Mouse (Mus musculus) myocyte (in vitro differentiated cells): ENCODE results near the gene Plcb4. TPM values are rescaled to one million over a fixed set of nuclear protein-coding genes. Genes with fewer than 3 reads are reported as not detected.

Source experiments
- H3K27me3 ChIP-seq: one replicate; pipeline ENCODE4 v1.6.1; 2011; ENCODE audit not compliant: control insufficient read depth, insufficient read depth, insufficient read length
- H3K36me3 ChIP-seq: one replicate; pipeline ENCODE4 v1.6.1; 2011; ENCODE audit not compliant: control insufficient read depth, insufficient read depth
- H3K4me2 ChIP-seq: one replicate; pipeline ENCODE4 v1.6.1; 2011; ENCODE audit warnings: low read depth, control low read depth
- H3K4me3 ChIP-seq: one replicate; pipeline ENCODE4 v1.5.1; 2011; ENCODE audit warnings: mild to moderate bottlenecking, control low read depth, moderate library complexity
- H3K79me2 ChIP-seq: one replicate; pipeline ENCODE4 v1.6.1; 2011; ENCODE audit not compliant: control insufficient read depth, insufficient read depth
- H3ac ChIP-seq: one replicate; pipeline ENCODE4 v1.6.1; 2011; ENCODE audit not compliant: control insufficient read depth, insufficient read length
- CEBPB ChIP-seq: IDR thresholded peaks from 2 replicates; pipeline ENCODE4 v1.6.1; 2011; ENCODE audit warnings: mild to moderate bottlenecking, moderate library complexity; ENCODE audit not compliant: poor library complexity, insufficient read depth, severe bottlenecking
- E2F4 ChIP-seq: IDR thresholded peaks from one replicate; pipeline ENCODE4 v1.6.1; 2011; ENCODE audit warnings: mild to moderate bottlenecking, control low read depth, moderate library complexity; ENCODE audit not compliant: insufficient read depth
- MAX ChIP-seq: IDR thresholded peaks from one replicate; pipeline ENCODE4 v1.6.1; 2011; ENCODE audit warnings: low read depth, mild to moderate bottlenecking, control low read depth
- MYOD1 ChIP-seq, 3 experiments: IDR thresholded peaks; one replicate each; pipeline ENCODE4 v1.6.1; 2011; ENCODE audit warnings: control low read depth in 2 of 3, low read depth in 2 of 3, mild to moderate bottlenecking in 2 of 3, moderate library complexity in 1 of 3; ENCODE audit not compliant: insufficient read length in 2 of 3, control insufficient read depth in 1 of 3
- MYOG ChIP-seq, 3 experiments: IDR thresholded peaks; one replicate each; pipeline ENCODE4 v1.6.1; 2011; ENCODE audit warnings: control low read depth in 2 of 3, low read depth in 2 of 3, mild to moderate bottlenecking in 2 of 3; ENCODE audit not compliant: insufficient read length in 2 of 3, control insufficient read depth in 1 of 3, insufficient read depth in 1 of 3
- POLR2A ChIP-seq: IDR thresholded peaks from one replicate; pipeline ENCODE4 v1.6.1; 2011; ENCODE audit warnings: low read depth, mild to moderate bottlenecking, control low read depth, moderate library complexity; ENCODE audit not compliant: insufficient read length
- POLR2AphosphoS2 ChIP-seq: IDR thresholded peaks from one replicate; pipeline ENCODE4 v1.6.1; 2011; ENCODE audit warnings: low read depth, control low read depth; ENCODE audit not compliant: insufficient read length
- REST ChIP-seq: IDR thresholded peaks from one replicate; pipeline ENCODE4 v1.6.1; 2011; ENCODE audit warnings: mild to moderate bottlenecking, control low read depth, moderate library complexity; ENCODE audit not compliant: insufficient read depth, insufficient read length
- SRF ChIP-seq: IDR thresholded peaks from one replicate; pipeline ENCODE4 v1.6.1; 2011; ENCODE audit warnings: low read depth; ENCODE audit not compliant: control insufficient read depth, insufficient read length
- TCF12 ChIP-seq: IDR thresholded peaks from one replicate; pipeline ENCODE4 v1.6.1; 2011; ENCODE audit warnings: mild to moderate bottlenecking, control low read depth; ENCODE audit not compliant: poor library complexity, insufficient read depth, severe bottlenecking
- TCF3 ChIP-seq: IDR thresholded peaks from one replicate; pipeline ENCODE4 v1.6.1; 2011; ENCODE audit warnings: low read depth, control low read depth; ENCODE audit not compliant: insufficient read length
- USF1 ChIP-seq: IDR thresholded peaks from one replicate; pipeline ENCODE4 v1.6.1; 2011; ENCODE audit warnings: low read depth, mild to moderate bottlenecking, control low read depth, moderate library complexity
- polyA plus RNA-seq: library from polyadenylated mRNA; unstranded; fragments of >200 nt; fragmentation: generic; extraction: Trizol; gene quantifications from one replicate; pipeline ENCODE4 v1.2.1, GENCODE M21; 2012; ENCODE audit warnings: missing spikeins

The Plcb4 gene
- polyA plus RNA-seq, 1 experiment, result 5.3 TPM

GRCm38 (mm10) chr2:135861531-135862488 lies 203.0 kb downstream of the Plcb4 start:
- Histone ChIP-seq H3K4me2 (peak overlapping the region; percentile 61), H3K27me3 (no peaks in the 10 kb centered on the region), H3ac (no peak overlapping the region), H3K36me3 (no peaks in the 10 kb centered on the region), H3K4me3 (no peak overlapping the region), H3K79me2 (no peaks in the 10 kb centered on the region)
- TF ChIP-seq REST, result no peak
- TF ChIP-seq MAX, result no peak
- TF ChIP-seq MYOG (IDR thresholded peaks at IDR 0.05; ENCODE audit: control insufficient read depth in 1 of 3, insufficient read depth in 1 of 3, insufficient read length in 2 of 3, low read depth in 2 of 3), result peak in 1 of 3 experiments; percentile 35
- no peak for TF ChIP-seq USF1
- no peak for TF ChIP-seq E2F4
- TF ChIP-seq TCF12, result no peak
- no peak for TF ChIP-seq POLR2A
- TF ChIP-seq SRF, result no peak
- no peak for TF ChIP-seq POLR2AphosphoS2
- 0 out of 2 replicates have a peak, but pooled peaks have one; percentile 3 for TF ChIP-seq CEBPB
- no peak for TF ChIP-seq MYOD1 (IDR thresholded peaks at IDR 0.05; ENCODE audit: control insufficient read depth in 1 of 3, insufficient read length in 2 of 3, low read depth in 2 of 3)
- no peak for TF ChIP-seq TCF3

DNA sequence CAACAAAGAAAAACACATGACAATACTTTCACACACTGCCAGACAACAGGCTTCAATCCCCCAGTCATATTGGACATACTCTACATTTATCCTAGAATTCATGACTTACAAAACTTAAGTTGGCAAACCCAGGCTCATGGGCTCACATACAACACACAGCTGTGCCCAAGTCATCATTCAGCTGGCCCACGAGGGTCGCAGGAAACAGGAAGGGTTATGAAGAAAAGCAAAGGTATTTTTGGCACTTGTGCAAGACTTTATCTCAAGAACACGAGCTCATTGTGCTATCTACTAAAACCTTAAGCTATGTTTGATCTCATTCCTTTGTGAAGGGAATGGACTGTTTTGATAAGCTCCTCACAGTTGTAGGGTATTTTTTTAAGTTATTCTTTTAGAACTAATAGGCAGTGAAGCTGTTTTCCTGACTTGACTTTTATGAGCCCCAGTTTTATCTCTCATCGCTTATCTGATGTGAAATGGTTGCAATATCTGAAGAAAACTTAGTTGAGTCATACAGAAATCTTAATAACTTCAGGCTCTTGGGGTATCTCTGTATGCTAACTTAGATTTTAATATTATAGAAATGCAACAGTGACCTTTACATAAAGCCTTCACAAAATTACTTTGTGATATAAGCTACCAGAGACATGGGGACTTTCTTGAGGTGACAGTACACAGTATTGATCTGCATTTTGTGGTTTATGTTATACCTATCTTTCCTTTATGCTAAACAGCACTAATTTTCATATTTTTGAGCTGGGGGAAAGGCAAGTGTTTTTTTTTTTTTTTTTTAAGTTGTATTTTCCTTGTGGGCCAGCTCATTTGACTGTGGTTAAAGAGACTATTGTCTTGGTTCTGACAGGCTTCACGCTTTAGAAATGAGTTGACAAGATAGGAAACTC lies 203.9 kb downstream of the Plcb4 start:
- TF ChIP-seq MYOG (IDR thresholded peaks at IDR 0.05; ENCODE audit: control insufficient read depth in 1 of 3, insufficient read depth in 1 of 3, insufficient read length in 2 of 3, low read depth in 2 of 3) (peak in 1 of 3 experiments; percentile 24), MYOD1 (IDR thresholded peaks at IDR 0.05; ENCODE audit: control insufficient read depth in 1 of 3, insufficient read length in 2 of 3, low read depth in 2 of 3) (peak in 2 of 3 experiments; percentile 32 to 56), POLR2AphosphoS2 (no peak)

GRCm38 (mm10) chr2:135863391-135864076 lies 204.7 kb downstream of the Plcb4 start:
- H3K4me3 ChIP-seq, result no peak overlapping the region
- peak overlapping the region; percentile 61 for H3K4me2 ChIP-seq
- no peaks in the 10 kb centered on the region for H3K27me3 ChIP-seq
- no peaks in the 10 kb centered on the region for H3K79me2 ChIP-seq
- TF ChIP-seq MAX (no peak), POLR2AphosphoS2 (no peak)
- no peaks in the 10 kb centered on the region for H3K36me3 ChIP-seq
- no peak overlapping the region for H3ac ChIP-seq

More for the DNA sequence above, 203.9 kb downstream of the Plcb4 start:
- Histone ChIP-seq H3ac (no peak overlapping the region), H3K36me3 (no peaks in the 10 kb centered on the region), H3K4me3 (no peak overlapping the region), H3K4me2 (peak overlapping the region; percentile 61), H3K27me3 (no peaks in the 10 kb centered on the region), H3K79me2 (no peaks in the 10 kb centered on the region)

- TF ChIP-seq SRF, result no peak
- Histone ChIP-seq H3K4me3 (no peak overlapping the region), H3ac (no peak overlapping the region), H3K36me3 (no peaks in the 10 kb centered on the region), H3K79me2 (no peaks in the 10 kb centered on the region), H3K27me3 (no peaks in the 10 kb centered on the region), H3K4me2 (no peak overlapping the region)
These were observed 207.6 kb downstream of the Plcb4 start for GRCm38 (mm10) chr2:135866421-135866820.

DNA sequence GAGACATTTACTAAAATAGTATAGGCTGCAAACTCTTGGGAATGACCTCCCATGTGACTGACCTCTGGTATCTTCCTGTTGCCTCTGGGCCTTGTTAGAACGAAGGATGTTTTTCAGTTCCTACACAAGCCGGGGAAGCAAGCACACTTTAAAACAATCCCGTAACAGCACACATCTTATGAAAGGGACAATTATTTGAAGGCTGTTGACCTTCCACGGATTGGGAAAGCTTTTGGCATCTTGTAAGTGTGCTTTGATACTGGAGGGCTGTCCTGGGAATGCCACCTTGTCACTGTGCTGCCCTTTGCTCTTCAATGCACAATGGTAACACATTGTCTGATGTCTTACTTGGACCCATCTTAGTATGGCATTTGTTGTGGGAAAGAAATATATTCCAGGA lies 208.0 kb downstream of the Plcb4 start:
- Histone ChIP-seq H3ac (no peak overlapping the region), H3K4me2 (no peak overlapping the region), H3K4me3 (no peak overlapping the region), H3K36me3 (no peaks in the 10 kb centered on the region), H3K27me3 (no peaks in the 10 kb centered on the region), H3K79me2 (no peaks in the 10 kb centered on the region)
- TF ChIP-seq MYOD1 (IDR thresholded peaks at IDR 0.05; ENCODE audit: control insufficient read depth in 1 of 3, insufficient read length in 2 of 3, low read depth in 2 of 3) (no peak), USF1 (no peak), SRF (no peak), MAX (no peak), CEBPB (no peak), E2F4 (no peak), TCF12 (no peak), MYOG (IDR thresholded peaks at IDR 0.05; ENCODE audit: control insufficient read depth in 1 of 3, insufficient read depth in 1 of 3, insufficient read length in 2 of 3, low read depth in 2 of 3) (no peak), REST (no peak), TCF3 (no peak), POLR2A (no peak), POLR2AphosphoS2 (no peak)
